Mouse (Mus musculus) layer of hippocampus, postnatal 10 days (tissue): ENCODE measurements around the gene Fth1. TPM values are rescaled to one million over a fixed set of nuclear protein-coding genes. Genes with fewer than 3 reads are reported as not detected.
"Not testable (repeated sequence)": the region's sequence is repeated elsewhere in the genome, so short reads cannot be mapped to it uniquely, and the experiment has no call there.

Source experiments
- DNase-seq, 2 experiments: peaks; one replicate each; pipeline ENCODE4 v3.0.0; 2021; ENCODE audit warnings: low spot score in 2 of 2
- long read RNA-seq: library from polyadenylated mRNA; stranded (forward); transcript quantifications from one replicate; pipeline ENCODE4 v2.0.0, GENCODE M21; 2023
- total RNA-seq, 2 experiments: library from RNA; stranded (reverse); gene quantifications; 2 replicates each; pipeline ENCODE4 v1.2.3; 2021

Gene Fth1
- total RNA-seq: 1,000 to 10,000 TPM; 2,066 to 2,109 TPM
- long read RNA-seq, transcript Fth1-201 (4 exons, 929 nt): major isoform, 3,130 of 3,174 reads
- long read RNA-seq, partial matches to known transcripts: 10 of 3,174 reads
- long read RNA-seq, other reads (novel, unspliced or antisense): 31 of 3,174 reads

DNA sequence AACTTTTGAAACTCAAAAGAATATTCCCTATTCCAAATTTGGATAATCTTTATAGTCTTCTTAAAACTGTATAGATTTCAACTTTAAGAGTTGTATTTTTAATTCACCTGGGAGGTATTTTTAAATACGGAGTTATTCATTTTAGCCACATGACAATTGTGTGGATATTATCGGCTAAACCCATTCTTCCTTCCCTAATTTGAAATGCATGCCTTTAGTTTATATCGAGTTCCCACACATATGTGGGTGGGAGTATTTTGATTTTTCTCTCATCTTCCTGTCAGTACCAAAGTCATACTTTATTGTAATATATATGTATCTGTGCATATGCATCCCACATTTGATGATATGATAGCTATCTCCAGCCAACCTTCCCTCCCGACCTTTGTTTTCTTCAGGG, at the start of gene Fth1:
Gene Fth1, plus strand, starts transcription at position 341 of the 400 bp plus-strand sequence.
- DNase-seq: no peak

DNA sequence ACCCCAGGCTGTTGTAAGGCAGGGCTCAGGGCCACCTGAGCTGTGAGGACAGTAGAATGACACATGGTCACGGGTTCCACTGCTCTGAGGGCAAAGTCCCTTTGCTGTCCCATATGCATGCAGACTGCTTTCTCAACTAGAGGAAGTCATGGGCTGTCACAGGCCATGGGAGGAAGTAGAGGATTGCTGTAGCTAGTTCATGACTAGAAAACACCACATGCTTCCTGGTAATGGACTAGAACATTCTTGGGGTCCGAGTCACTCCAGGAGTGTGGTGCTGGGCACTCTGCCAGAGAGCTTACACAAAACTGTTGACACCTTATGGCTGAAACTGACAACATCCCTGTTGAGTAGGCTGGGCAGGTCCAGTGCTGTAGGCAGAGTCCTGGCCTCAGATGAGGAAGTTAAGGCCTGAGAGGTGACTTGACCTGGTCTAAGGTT, 49.2 kb upstream of the Fth1 start:
- not testable (repeated sequence) for DNase-seq

DNA sequence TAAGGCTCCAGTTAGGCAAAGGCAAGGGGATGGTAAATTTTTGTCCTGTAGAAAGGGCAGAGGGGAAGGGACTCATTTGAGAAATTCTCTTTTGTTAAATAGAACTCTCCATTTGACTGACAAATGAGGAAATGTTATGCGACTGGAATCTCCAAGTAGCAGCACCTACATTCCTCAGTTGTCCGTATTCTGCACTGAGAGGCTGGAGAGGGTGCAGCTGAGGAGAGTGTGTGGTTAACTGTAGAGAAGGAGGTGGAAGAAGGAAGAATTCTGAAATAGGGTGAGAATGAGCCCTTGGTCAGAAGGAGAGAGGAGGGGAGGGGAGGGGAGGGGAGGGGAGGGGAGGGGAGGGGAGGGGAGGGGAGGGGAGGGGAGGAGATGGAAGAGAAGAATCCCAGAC, 46.5 kb upstream of the Fth1 start:
- no peak for DNase-seq

DNA sequence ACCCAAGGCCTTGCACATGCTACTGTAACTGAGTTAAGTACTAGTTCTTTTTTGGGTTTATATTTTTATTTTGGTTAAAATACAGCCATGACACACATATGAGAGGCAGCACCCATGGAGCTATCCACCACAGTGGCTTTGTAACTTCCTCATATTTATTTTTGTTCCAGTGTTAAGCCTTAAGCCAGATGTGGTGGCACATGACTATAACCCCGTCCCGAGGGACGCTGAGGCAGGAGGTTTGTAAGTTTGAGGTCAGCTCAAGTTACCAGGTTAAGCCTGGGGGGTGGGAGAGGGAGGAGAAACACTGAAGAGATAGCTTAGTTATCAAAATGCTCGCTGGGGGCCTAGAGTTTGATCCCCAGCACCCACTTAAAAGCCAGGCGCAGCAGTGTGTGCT, 43.8 kb upstream of the Fth1 start:
- DNase-seq: no peak

DNA sequence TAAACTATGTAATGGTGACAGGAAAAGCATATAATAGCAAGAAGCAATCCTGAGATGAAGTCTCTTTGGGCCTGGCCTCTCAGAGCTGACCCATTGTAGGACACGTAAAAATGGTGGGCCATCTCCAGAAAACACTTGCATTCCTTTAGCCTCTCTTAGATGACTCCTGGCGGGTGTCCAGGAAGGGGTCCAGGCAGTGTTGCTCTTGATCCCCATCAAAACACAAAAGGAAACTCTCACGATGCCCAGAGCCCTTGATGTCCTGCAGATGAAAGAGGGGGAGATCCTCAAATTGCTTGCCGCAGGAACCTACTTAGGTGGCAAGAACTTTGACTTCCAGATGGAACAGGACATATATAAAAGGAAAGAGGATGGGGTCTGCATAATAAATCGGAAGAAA, 43.0 kb upstream of the Fth1 start:
- no peak for DNase-seq

DNA sequence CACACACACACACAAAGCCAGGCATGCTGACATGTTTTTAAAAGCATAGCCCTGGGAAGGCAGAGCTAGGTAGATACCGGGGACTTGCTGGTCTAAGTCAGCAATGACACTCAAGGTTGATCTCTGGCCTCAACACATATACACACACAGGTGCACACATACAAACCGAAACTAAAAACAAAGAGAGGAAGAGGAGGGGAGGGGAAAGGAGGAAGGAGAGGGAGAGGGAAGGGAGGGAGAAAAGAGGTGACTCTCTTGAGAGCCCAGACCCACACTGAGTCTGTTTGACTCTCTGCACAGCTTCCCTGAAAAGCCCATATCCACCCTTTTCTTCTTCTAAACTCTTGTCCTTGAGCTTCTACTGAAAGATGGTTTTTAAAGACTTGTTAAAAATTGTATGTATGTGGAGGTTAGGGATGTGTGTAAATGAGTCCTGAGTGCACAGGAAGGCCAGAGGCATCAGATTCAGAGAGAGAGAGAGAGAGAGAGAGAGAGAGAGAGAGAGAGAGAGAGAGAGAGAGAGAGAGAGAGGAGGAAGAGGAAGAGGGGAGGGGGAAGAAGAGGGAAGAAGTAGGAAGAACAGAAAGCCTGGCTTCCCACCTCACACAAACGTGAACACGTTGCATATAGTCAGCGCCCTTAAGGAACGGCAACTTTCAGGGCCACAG, 42.1 kb upstream of the Fth1 start:
- no peak for DNase-seq

DNA sequence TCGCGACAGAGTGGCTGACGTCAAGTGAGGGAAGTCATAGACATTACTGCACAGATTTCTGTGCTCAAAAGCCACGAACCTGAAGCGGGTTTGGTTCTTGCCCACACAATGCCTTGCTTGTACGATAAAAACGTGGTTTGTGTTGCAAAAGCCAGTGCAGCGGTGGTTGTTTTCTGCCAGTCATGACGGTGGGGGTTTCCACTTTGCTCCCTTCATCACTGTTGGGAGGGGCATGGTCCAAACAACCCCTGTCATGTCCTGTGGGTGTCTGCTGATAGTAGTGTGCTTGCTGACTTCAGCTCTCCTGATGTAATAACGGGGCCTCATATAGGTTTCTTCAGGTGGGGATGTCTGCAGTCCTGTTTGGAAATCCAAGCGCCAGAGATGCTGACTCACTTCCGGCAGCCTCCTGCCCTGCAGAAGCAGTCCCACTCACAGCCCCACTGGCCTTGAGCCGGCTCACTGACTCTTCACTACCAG, 41.5 kb upstream of the Fth1 start:
- DNase-seq: no peak

DNA sequence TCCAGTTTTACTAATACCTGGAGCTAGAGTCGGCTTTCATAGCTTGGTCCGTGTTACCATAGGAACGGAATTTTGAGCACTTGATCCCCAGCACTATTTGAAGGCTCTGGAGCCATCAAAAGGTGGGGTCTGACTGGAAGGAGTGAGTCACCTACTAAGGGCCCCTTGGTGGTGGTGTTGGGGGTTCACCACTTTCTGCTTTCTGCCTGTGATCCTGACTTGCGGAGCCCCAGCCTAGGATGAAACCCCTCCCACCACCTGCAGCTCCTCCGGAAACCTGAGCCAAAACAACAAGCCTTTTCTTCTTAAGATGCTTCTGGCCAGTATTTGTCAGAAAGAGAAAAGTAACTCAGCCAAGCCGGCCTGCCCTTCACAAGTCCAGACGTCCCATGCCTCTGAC, 40.6 kb upstream of the Fth1 start:
- no peak for DNase-seq

DNA sequence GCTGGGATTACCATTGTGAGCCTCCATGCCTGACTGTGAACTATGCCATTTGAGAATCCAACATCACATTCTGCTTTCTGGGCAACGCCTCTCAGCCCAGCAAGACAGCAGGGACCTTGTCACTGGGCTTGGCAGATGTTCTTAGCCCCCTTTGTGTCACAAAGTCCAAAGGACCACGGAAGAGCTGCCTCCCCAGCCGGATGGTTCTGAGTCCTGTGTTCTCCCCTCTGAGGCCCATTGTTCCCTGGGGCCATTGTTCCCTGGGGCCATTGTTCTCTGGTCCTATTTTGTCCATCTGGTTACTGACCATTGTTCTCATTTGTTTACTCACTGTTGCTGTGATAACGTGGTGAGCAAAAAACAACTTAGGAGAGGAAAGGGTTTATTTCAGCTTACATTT, 39.5 kb upstream of the Fth1 start:
- no peak for DNase-seq

DNA sequence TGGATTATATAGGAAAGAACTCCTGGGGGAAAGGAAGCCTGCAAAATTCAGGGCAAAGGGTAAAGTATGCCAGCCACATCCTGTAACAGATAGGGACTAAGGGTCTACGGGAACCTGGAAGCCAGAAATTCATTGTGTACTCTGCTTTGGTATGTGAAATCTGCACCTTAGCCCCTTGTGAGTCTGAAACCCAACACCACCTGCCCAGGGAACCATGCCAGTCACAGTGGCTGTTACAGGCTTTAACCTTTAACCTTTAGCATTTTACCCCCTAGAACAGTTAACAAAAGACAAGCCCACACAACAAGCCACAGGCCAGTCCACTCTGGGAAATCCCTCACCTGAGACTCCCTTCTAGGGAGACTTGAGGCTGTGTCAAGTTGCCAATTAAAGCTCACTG, 38.6 kb upstream of the Fth1 start:
- no peak for DNase-seq

DNA sequence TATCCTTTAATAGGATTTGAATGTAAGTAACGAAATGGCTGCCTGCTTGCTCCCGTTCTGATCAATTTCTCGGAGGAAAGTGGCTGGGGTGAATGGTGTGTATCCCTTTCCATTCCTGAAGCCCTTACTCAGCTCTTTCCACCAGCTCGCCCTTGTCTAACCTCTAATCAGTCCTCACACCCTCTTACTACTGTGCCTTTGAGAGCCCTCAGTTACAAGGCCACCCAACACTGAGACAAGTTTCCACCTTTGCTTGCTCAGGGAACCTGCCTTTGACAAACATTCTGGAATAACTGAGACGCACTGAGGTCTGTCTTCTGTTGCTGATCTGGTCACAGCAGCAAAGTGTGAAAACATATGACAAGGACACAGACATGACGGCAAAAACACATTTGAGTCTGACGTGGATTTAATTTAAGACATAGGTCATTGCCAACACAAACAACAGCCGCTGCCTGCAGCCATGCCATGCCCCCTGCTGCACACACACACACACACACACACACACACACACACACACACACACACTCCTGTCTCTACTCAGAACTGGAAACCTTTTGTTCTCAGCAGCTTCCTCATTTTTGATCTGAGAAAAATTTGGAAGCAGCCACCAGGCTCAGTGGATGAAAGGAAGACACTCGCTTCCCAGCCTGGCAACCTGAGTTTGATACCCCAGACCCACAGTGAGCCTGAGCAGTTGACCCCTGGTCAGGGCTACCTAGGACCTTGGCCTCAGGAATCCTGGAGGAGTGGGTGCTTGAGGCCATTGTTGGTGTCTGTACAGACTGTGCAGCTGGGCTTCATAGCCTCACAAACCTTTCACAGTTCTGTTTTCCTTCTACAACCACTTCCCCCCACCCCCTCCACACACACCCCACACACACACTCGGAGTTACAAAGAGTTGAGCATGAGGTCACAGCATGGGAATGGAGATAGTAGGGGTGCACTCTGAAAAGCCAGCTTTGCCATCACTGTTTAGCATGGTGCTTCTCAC, 37.6 kb upstream of the Fth1 start:
- DNase-seq: no peak

DNA sequence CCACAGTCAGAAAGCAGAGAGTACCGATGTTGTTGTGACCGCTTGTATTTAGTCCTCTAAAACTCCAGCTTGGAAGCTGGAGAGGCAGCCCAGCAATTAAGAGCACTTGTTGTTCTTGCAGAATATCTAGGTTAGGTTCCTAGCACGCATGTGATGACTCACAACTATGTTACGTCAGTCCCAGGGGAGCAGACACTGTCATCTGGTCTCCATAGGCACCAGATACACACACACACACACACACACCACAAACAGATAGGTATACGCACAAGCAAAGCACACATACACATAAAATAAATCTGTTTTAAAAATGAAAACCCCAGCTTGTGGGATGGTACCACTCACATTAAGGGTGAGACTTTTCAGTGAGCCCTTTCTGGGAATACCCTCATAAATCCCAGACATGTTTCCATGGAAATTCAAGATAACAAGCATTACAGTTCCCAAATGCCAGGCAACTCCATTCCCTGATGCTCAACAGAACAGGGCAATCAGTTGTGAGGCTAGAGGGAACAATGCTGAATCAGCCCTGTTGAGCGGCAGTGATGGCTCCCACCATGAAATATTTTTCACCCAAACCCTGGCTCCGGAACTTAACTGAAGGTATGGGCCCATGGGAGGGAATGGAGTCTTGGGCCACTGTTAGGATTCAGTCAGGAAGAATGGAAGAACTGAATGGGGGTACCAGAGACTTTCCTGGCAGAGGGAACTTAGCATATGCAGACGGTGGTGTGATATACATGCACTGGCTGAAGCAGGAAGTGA, 34.4 kb upstream of the Fth1 start:
- no peak for DNase-seq

DNA sequence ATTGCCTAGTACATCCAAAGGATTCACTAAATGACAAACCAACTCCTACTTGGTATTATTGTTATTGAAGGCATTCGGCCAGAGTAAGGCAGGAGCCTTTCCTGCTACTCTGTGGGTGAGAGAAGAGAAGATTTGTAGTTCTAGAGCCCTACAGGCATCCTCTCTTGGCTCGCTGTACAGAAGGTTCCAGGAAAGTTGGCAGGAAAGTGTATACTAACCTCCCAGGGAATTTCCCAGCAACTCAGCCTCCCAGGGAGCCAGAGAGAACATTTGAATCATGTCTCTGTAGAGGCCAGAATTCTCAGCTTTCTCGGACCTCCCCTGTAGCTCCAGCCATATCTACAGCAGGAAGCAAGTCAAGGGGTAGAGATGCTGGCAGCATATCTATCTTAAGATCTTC, 33.4 kb upstream of the Fth1 start:
- no peak for DNase-seq

DNA sequence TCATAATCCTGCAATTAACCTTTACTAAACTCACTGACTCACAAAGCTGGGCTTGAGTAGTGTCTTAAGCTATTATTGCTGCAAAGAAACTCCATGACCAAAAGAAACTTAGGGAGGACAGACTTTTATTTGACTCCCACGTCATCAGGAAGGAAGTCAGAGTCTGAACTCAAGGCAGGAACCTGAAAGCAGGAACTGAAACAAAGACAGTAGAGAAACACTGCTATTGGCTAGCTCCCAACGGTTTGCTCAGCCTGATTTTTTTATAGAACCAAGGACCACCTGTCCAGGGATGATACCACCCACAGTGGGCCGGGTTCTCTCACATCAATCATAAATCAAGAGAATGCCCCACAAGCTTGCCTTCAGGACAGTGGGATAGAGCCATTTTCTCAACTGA, 28.0 kb upstream of the Fth1 start:
- no peak for DNase-seq

DNA sequence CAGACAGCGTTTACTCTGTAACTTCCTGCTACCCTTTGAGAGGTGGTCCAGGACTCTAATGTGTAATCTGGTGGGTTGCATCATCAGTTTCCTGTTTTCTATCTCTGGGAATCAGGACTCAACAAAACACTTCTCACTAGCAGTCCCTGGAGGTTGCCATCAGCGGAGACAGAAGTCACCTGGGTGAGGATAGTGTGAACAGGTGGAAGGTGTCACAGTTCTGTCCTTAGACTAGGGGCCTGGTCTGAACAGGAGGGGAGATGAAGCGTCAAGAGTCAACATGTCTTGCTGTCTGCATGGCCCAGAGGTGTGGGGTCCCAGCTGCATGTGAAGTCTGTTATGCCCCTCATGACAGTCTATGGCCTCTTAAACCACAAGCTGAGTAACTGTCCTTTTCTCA, 27.5 kb upstream of the Fth1 start:
- DNase-seq: no peak

DNA sequence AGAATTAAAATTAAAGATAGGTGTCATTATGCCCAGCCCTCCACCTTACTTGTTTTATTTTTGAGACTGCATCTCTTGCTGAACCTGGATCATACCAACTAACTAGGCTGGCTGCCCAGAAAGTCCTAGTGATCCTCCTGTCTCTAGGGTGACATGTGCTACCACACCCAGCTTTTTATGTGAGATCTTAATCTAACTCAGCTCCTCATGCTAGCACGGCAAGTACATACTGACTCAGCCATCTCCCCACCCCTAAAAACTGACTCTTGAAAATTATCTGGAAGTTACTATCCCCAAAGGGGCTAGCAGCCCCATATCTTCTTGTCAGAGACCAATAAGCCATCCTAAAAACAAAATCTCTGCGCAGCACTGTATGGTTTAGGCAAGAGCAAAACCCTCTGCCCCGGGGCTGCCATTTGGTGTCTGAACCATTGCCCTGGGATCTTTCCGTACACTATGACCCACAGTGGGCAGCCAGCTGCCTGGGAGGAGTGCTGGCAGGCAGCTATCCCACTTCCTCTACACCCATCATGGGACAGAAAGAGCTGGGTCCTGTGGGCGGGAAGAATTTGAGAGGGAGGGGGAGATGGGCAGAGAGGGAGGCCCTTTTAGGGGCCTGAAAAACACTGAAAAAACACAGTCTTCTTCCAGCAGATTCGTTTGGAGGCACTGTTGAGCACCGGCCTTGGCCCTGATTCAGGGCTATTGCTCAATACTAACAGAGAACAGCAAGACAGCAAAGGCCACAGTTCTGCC, 26.2 kb upstream of the Fth1 start:
- DNase-seq: peak; percentile 63 to 73

DNA sequence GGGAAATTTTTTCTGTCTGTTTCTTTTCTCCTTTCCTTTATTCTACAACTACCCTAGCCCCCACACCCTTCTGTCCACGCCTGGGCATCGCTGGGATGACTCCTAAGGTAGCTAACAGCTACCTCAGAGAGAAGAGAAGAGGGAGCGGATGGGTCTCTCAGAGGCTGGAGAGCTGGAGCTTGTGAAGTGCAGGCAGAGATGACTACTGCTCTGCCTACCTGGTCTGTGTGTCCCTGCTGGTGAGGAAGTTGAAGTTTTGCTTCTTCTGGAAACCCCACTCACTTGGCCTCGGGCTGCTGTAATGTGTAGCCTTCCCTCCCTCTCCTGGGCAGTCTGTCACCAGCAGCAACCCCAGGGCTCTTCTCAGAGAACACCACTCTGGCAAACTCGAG, 25.6 kb upstream of the Fth1 start:
- DNase-seq: peak in 1 of 2 experiments; percentile 32

DNA sequence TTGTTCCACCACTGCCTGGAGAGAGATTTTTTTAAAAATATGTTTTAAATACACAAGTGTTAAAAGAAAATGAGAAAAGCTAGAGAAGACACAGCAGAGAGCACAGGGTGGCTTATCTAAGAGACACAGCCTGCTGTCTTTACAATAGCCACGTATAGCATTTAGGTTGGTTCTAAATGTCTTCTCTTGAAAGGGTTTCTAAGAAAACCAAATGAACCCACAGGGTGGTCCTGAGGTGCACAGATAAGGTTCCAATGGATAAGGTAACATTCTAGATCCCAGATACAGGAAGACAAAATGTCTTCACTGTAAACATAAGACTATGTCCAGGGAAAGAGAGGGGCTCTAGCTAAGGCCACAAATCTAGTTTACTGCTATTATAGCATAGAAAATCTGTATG, 25.0 kb upstream of the Fth1 start:
- no peak for DNase-seq

DNA sequence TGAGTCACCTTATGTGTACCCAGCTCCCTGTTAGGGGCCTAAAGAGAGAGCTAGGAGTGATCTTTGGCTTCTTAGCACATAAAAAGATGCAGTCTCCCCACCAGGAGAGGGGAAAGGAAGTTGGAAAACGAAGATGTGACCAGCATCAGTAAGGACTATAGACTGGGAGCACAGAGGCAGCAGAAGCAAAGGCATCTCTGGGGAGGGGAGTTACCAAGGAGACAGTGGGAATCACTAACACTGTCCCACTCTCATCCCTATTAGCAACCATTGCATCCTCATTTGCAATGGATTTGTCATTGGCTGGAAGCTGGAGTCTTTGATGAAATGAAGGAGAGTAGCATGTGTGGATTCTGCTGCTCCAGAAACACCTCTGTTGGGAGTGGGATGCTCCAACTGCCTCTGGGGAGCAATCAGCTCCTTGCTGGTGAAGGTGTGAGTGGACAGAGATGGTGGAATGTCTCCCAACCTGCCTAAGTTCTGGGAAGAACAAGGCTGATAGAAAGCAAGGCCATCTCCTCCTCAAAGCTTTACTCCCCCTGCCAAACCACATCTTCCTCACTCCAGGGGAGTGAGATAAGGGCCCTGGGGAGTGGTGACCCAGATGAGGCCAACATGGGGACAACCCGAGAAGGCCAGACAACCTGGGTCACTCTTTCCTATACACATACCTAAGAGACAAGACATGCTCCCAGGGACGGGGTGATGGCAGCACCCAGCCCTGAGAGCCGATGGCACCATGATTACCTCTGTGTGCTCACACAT, 23.6 kb upstream of the Fth1 start:
- no peak for DNase-seq

DNA sequence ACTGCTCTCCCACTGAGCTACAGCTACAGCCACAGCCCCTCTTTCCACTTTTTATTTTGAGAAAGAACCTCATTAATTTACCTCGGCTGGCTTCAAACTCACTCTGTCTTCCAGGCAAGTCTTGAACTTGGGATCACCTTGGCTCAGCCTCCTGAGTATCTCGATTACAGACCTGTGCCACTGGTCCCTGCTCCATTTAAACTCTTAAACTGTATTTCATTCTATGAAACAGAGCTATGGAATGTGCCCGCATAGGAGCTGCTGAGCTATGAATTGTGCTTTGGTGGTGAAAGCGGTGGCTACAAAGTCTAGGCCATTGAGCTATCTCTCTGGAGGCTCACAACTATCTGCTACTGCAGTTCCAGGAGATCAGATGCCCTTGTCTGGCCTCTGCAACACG, 22.4 kb upstream of the Fth1 start:
- DNase-seq: no peak
